Mouse (Mus musculus): ENCODE results near the gene Atox1.
"Not testable (repeated sequence)": the region's sequence is repeated elsewhere in the genome, so short reads cannot be mapped to it uniquely, and the experiment has no call there.

Atox1 gene

GRCm38 (mm10) chr11:55453640-55454039, 7.4 kb downstream of the Atox1 start:
- no peak for DNase-seq (ENCODE audit: low spot score in 2 of 2)

GRCm38 (mm10) chr11:55450311-55450710, 10.7 kb downstream of the Atox1 start:
- DNase-seq (ENCODE audit: low spot score in 2 of 2) = no peak

- no peak for DNase-seq (ENCODE audit: low spot score in 2 of 2)
Observed at GRCm38 (mm10) chr11:55449531-55449930, 11.5 kb downstream of the Atox1 start.

- peak; percentile 69 to 79 for DNase-seq (ENCODE audit: low spot score in 2 of 2)
Observed at GRCm38 (mm10) chr11:55446579-55446978, 14.5 kb downstream of the Atox1 start.

- peak in 1 of 2 experiments; percentile 43 for DNase-seq (ENCODE audit: low spot score in 2 of 2)
Observed at GRCm38 (mm10) chr11:55444772-55445171, 16.3 kb downstream of the Atox1 start.

GRCm38 (mm10) chr11:55439718-55440117, 21.3 kb downstream of the Atox1 start:
- no peak for DNase-seq (ENCODE audit: low spot score in 2 of 2)

- peak in 1 of 2 experiments; percentile 21 for DNase-seq (ENCODE audit: low spot score in 2 of 2)
Observed at GRCm38 (mm10) chr11:55438031-55438430, 23.0 kb downstream of the Atox1 start.

- no peak for DNase-seq (ENCODE audit: low spot score in 2 of 2)
Observed at GRCm38 (mm10) chr11:55436089-55436488, 24.9 kb downstream of the Atox1 start.

GRCm38 (mm10) chr11:55432981-55433380, 28.1 kb downstream of the Atox1 start:
- DNase-seq (ENCODE audit: low spot score in 2 of 2) = no peak

- no peak for DNase-seq (ENCODE audit: low spot score in 2 of 2)
Observed at GRCm38 (mm10) chr11:55429973-55430372, 31.1 kb downstream of the Atox1 start.

GRCm38 (mm10) chr11:55428186-55429012, 32.6 kb downstream of the Atox1 start:
- DNase-seq (ENCODE audit: low spot score in 2 of 2) = peak; percentile 43 to 88

GRCm38 (mm10) chr11:55424746-55425360, 36.2 kb downstream of the Atox1 start:
- no peak for DNase-seq (ENCODE audit: low spot score in 2 of 2)

- peak in 1 of 2 experiments; percentile 49 for DNase-seq (ENCODE audit: low spot score in 2 of 2)
Observed at GRCm38 (mm10) chr11:55423756-55424155, 37.3 kb downstream of the Atox1 start.

GRCm38 (mm10) chr11:55422978-55423377, 38.1 kb downstream of the Atox1 start, which contains the start of gene Sparc:
TSS of gene Sparc (minus strand) at chr11:55423183.
- no peak for DNase-seq (ENCODE audit: low spot score in 2 of 2)

- DNase-seq (ENCODE audit: low spot score in 2 of 2) = peak in 1 of 2 experiments; percentile 13
Observed at GRCm38 (mm10) chr11:55419678-55420307, 41.2 kb downstream of the Atox1 start.

GRCm38 (mm10) chr11:55419296-55419677, 41.8 kb downstream of the Atox1 start:
- DNase-seq (ENCODE audit: low spot score in 2 of 2) = peak in 1 of 2 experiments; percentile 38

- DNase-seq (ENCODE audit: low spot score in 2 of 2) = no peak
Observed at GRCm38 (mm10) chr11:55418704-55419061, 42.4 kb downstream of the Atox1 start.

- DNase-seq (ENCODE audit: low spot score in 2 of 2) = peak in 1 of 2 experiments; percentile 17
Observed at GRCm38 (mm10) chr11:55417898-55418703, 42.9 kb downstream of the Atox1 start.

- DNase-seq (ENCODE audit: low spot score in 2 of 2) = no peak
Observed at GRCm38 (mm10) chr11:55416609-55417265, 44.3 kb downstream of the Atox1 start.

- DNase-seq (ENCODE audit: low spot score in 2 of 2) = not testable (repeated sequence)
Observed at GRCm38 (mm10) chr11:55415731-55416130, 45.3 kb downstream of the Atox1 start.

- no peak for DNase-seq (ENCODE audit: low spot score in 2 of 2)
Observed at GRCm38 (mm10) chr11:55415036-55415704, 45.9 kb downstream of the Atox1 start.

Measured in cerebellum, postnatal 4 days (tissue).